Mouse (Mus musculus) hindbrain, embryonic 11.5 days (tissue): ENCODE results near the gene Fam83b. TPM values are rescaled to one million over a fixed set of nuclear protein-coding genes. Genes with fewer than 3 reads are reported as not detected.

Experiments
- ATAC-seq: fragments of 200-750 bp; cut with Nextera tagmentation; 2 replicates; pipeline ENCODE4 v1.8.0; 2017; ENCODE audit warnings: mild to moderate bottlenecking, moderate TSS enrichment, moderate library complexity; ENCODE audit not compliant: low FRiP score
- DNase-seq: peaks from one replicate; pipeline ENCODE4 v3.0.0-alpha.2; 2015; ENCODE audit warnings: low spot score
- H3K27ac ChIP-seq: fragments of 300-500 bp; sonication (generic); 2 replicates; pipeline ENCODE4 v1.5.1; 2014; ENCODE audit warnings: mild to moderate bottlenecking, low read depth, low read length
- H3K27me3 ChIP-seq: fragments of 300-500 bp; sonication (generic); 2 replicates; pipeline ENCODE4 v1.6.1; 2014; ENCODE audit warnings: mild to moderate bottlenecking, low read length, moderate library complexity, mixed read lengths; ENCODE audit not compliant: control insufficient read depth, insufficient read depth
- H3K36me3 ChIP-seq: fragments of 300-500 bp; sonication (generic); 2 replicates; pipeline ENCODE4 v1.6.1; 2014; ENCODE audit warnings: mild to moderate bottlenecking, low read length, moderate library complexity, mixed read lengths; ENCODE audit not compliant: control insufficient read depth, insufficient read depth
- H3K4me1 ChIP-seq: fragments of 300-500 bp; sonication (generic); replicated peaks from 2 replicates; pipeline ENCODE4 v1.6.1; 2014; ENCODE audit warnings: low read length, mixed read lengths; ENCODE audit not compliant: control insufficient read depth, insufficient read depth
- H3K4me2 ChIP-seq: fragments of 300-500 bp; sonication (generic); replicated peaks from 2 replicates; pipeline ENCODE4 v1.6.1; 2014; ENCODE audit warnings: mild to moderate bottlenecking, low read depth, low read length
- H3K4me3 ChIP-seq: fragments of 300-500 bp; sonication (generic); 2 replicates; pipeline ENCODE4 v1.5.1; 2014; ENCODE audit warnings: low read depth, low read length
- H3K9ac ChIP-seq: fragments of 300-500 bp; sonication (generic); 2 replicates; pipeline ENCODE4 v1.6.1; 2014; ENCODE audit warnings: low read depth, low read length
- H3K9me3 ChIP-seq: fragments of 300-500 bp; sonication (generic); 2 replicates; pipeline ENCODE4 v1.6.1; 2016; ENCODE audit warnings: low read length; ENCODE audit not compliant: control insufficient read depth
- WGBS: fragments of 180-500 bp; shearing (Covaris S2); extraction: QIAGEN DNeasy Blood & Tissue Kit; methylation state at CpG from one replicate; pipeline ENCODE4 v1.1.7; 2014; 5-methylcytosine and 5-hydroxymethylcytosine counted together
- polyA plus RNA-seq: library from polyadenylated mRNA; unstranded; fragments of >200 nt; fragmentation: Nextera tagmentation; extraction: Ambion mirVana; gene quantifications from 2 replicates; pipeline ENCODE4 v1.2.1, GENCODE M21; 2014

Gene Fam83b
- polyA plus RNA-seq, 1 experiment from 2014 or later: 0.31 TPM

GRCm38 (mm10) chr9:76489737-76490136 is 77.2 kb downstream of the Fam83b start:
- no peak for ATAC-seq
- 94% methylated on average over 3 of the region's 3 CpGs for WGBS

GRCm38 (mm10) chr9:76480088-76480487 is 86.8 kb downstream of the Fam83b start:
- Histone ChIP-seq H3K9me3 (no peaks in the 10 kb centered on the region), H3K36me3 (no peaks in the 10 kb centered on the region), H3K4me2 (no peak overlapping the region), H3K4me3 (no peak overlapping the region), H3K27me3 (no peaks in the 10 kb centered on the region), H3K27ac (no peak overlapping the region), H3K9ac (no peak overlapping the region), H3K4me1 (no peaks in the 10 kb centered on the region)
- no peak for ATAC-seq
- 90% methylated on average over 3 of the region's 3 CpGs for WGBS
- DNase-seq: no peak

More at GRCm38 (mm10) chr9:76489737-76490136, 77.2 kb downstream of the Fam83b start:
- Histone ChIP-seq H3K9me3 (no peaks in the 10 kb centered on the region), H3K27ac (no peak overlapping the region), H3K27me3 (no peaks in the 10 kb centered on the region), H3K36me3 (no peaks in the 10 kb centered on the region), H3K9ac (no peak overlapping the region), H3K4me1 (no peaks in the 10 kb centered on the region), H3K4me2 (no peak overlapping the region), H3K4me3 (no peak overlapping the region)
- no peak for DNase-seq

- DNase-seq (no peak), ATAC-seq (no peak)
- no peak overlapping the region for H3K27ac ChIP-seq
- no peak overlapping the region for H3K4me2 ChIP-seq
- H3K4me1 ChIP-seq: no peaks in the 10 kb centered on the region
- no peaks in the 10 kb centered on the region for H3K36me3 ChIP-seq
- WGBS: 85% methylated on average over 4 of the region's 4 CpGs
- H3K9ac ChIP-seq: no peak overlapping the region
- H3K9me3 ChIP-seq: no peaks in the 10 kb centered on the region
- no peaks in the 10 kb centered on the region for H3K27me3 ChIP-seq
- H3K4me3 ChIP-seq: no peak overlapping the region
Measured at GRCm38 (mm10) chr9:76469500-76469899, 97.4 kb downstream of the Fam83b start.

GRCm38 (mm10) chr9:76461547-76461946 is 105.4 kb downstream of the Fam83b start:
- ATAC-seq (no peak), DNase-seq (no peak)
- Histone ChIP-seq H3K4me3 (no peak overlapping the region), H3K9me3 (no peaks in the 10 kb centered on the region), H3K4me1 (no peaks in the 10 kb centered on the region), H3K4me2 (no peak overlapping the region), H3K9ac (no peak overlapping the region), H3K27me3 (no peaks in the 10 kb centered on the region), H3K27ac (no peak overlapping the region), H3K36me3 (no peaks in the 10 kb centered on the region)

- no peak overlapping the region for H3K4me3 ChIP-seq
- ATAC-seq (no peak), DNase-seq (no peak)
- H3K4me1 ChIP-seq: no peaks in the 10 kb centered on the region
- 91% methylated on average over 3 of the region's 3 CpGs for WGBS
- no peaks in the 10 kb centered on the region for H3K9me3 ChIP-seq
- no peaks in the 10 kb centered on the region for H3K27me3 ChIP-seq
- no peak overlapping the region for H3K4me2 ChIP-seq
- no peak overlapping the region for H3K9ac ChIP-seq
- no peaks in the 10 kb centered on the region for H3K36me3 ChIP-seq
- H3K27ac ChIP-seq: no peak overlapping the region
Measured at GRCm38 (mm10) chr9:76455703-76456102, 111.2 kb downstream of the Fam83b start.

Other genes starting within 250 kb of the Fam83b start
- gene Hcrtr2, start 243.3 kb downstream of the Fam83b start, polyA plus RNA-seq: 0.68 and 1.6 TPM in 2 replicates